Mouse (Mus musculus) neural tube, embryonic 11.5 days (tissue): ENCODE measurements around the gene Tmem184b. TPM values are rescaled to one million over a fixed set of nuclear protein-coding genes. Genes with fewer than 3 reads are reported as not detected.
A peak's percentile ranks its signal among the peaks of the same experiment; 100 is the strongest.

Experiments used
- ATAC-seq: fragments of 200-750 bp; cut with Nextera tagmentation; 2 replicates; pipeline ENCODE4 v1.8.0; 2017; ENCODE audit warnings: moderate number of reproducible peaks, mild to moderate bottlenecking, moderate TSS enrichment, moderate library complexity; ENCODE audit not compliant: insufficient read depth, low FRiP score, low TSS enrichment
- DNase-seq: peaks from one replicate; pipeline ENCODE4 v3.0.0-alpha.2; 2015; ENCODE audit warnings: low spot score
- H3K27ac ChIP-seq: fragments of 300-500 bp; sonication (generic); 2 replicates; pipeline ENCODE4 v1.5.1; 2014; ENCODE audit warnings: low read depth, mild to moderate bottlenecking, low read length
- H3K27me3 ChIP-seq: fragments of 300-500 bp; sonication (generic); 2 replicates; pipeline ENCODE4 v1.6.1; 2014; ENCODE audit warnings: mild to moderate bottlenecking, low read length, mixed read lengths; ENCODE audit not compliant: control insufficient read depth, insufficient read depth
- H3K36me3 ChIP-seq: fragments of 300-500 bp; sonication (generic); 2 replicates; pipeline ENCODE4 v1.6.1; 2014; ENCODE audit warnings: mild to moderate bottlenecking, low read length, moderate library complexity, mixed read lengths; ENCODE audit not compliant: control insufficient read depth, insufficient read depth
- H3K4me1 ChIP-seq: fragments of 300-500 bp; sonication (generic); 2 replicates; pipeline ENCODE4 v1.6.1; 2014; ENCODE audit warnings: low read length, mixed read lengths; ENCODE audit not compliant: control insufficient read depth, insufficient read depth
- H3K4me2 ChIP-seq: fragments of 300-500 bp; sonication (generic); 2 replicates; pipeline ENCODE4 v1.6.1; 2014; ENCODE audit warnings: low read depth, mild to moderate bottlenecking, moderate library complexity
- H3K4me3 ChIP-seq: fragments of 300-500 bp; sonication (generic); 2 replicates; pipeline ENCODE4 v1.5.1; 2014; ENCODE audit warnings: low read depth, low read length
- H3K9ac ChIP-seq: fragments of 300-500 bp; sonication (generic); 2 replicates; pipeline ENCODE4 v1.6.1; 2014; ENCODE audit warnings: mild to moderate bottlenecking, low read length
- H3K9me3 ChIP-seq: fragments of 300-500 bp; sonication (generic); 2 replicates; pipeline ENCODE4 v1.6.1; 2016; ENCODE audit warnings: low read length; ENCODE audit not compliant: control insufficient read depth
- WGBS: fragments of 180-500 bp; shearing (Covaris S2); extraction: QIAGEN DNeasy Blood & Tissue Kit; methylation state at CpG from one replicate; pipeline ENCODE4 v1.1.7; 2014; 5-methylcytosine and 5-hydroxymethylcytosine counted together
- polyA plus RNA-seq: library from polyadenylated mRNA; unstranded; fragments of >200 nt; fragmentation: Nextera tagmentation; extraction: Ambion mirVana; gene quantifications from 2 replicates; pipeline ENCODE4 v1.2.1, GENCODE M21; 2014

The Tmem184b gene
- polyA plus RNA-seq, 1 experiment from 2014 or later = 52.9 TPM

DNA sequence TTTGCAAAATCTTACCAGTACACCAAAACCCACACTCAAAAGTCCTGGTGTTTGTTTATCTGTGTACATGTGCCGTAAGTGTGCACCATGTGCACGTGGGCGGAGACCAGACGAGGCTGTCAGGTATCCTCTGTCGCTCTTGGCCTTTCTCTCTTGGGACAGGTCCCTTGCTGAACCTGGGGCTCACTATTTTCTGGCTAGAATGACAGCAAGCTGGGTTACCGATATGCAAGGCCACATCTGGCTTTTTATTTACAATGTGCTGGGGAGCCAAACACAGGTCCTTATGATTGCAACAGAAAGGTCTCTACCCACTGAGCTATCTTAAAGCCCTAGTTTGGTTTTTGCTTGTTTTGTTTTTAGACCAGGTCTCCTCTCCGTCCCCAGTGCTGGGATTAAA, 15.8 kb downstream of the Tmem184b start:
- Histone ChIP-seq H3K9me3 (no peaks in the 10 kb centered on the region), H3K27me3 (no peaks in the 10 kb centered on the region), H3K4me3 (no peak overlapping the region), H3K27ac (no peak overlapping the region), H3K36me3 (no peaks in the 10 kb centered on the region; the same call in 1 of the 2 replicates), H3K9ac (no peak overlapping the region), H3K4me2 (no peak overlapping the region), H3K4me1 (peaks cover 3% of the 10 kb centered on the region; the same call in 1 of the 2 replicates)
- DNase-seq (no peak), ATAC-seq (no peak)
- WGBS = 87% methylated on average over 7 of the region's 7 CpGs

- Histone ChIP-seq H3K27me3 (no peaks in the 10 kb centered on the region), H3K9me3 (no peaks in the 10 kb centered on the region), H3K4me3 (no peak overlapping the region), H3K4me1 (peaks cover 3% of the 10 kb centered on the region; the same call in 1 of the 2 replicates), H3K36me3 (no peaks in the 10 kb centered on the region; the same call in 1 of the 2 replicates), H3K9ac (no peak overlapping the region), H3K4me2 (no peak overlapping the region), H3K27ac (no peak overlapping the region)
- ATAC-seq (no peak), DNase-seq (no peak)
- WGBS = 77% methylated on average over 6 of the region's 6 CpGs
Measured at GRCm38 (mm10) chr15:79387081-79387480, 16.3 kb downstream of the Tmem184b start.

GRCm38 (mm10) chr15:79381644-79382043, 21.7 kb downstream of the Tmem184b start:
- Histone ChIP-seq H3K36me3 (no peaks in the 10 kb centered on the region; the same call in none of the 2 replicates), H3K4me2 (no peak overlapping the region), H3K27me3 (no peaks in the 10 kb centered on the region), H3K27ac (no peak overlapping the region), H3K9me3 (no peaks in the 10 kb centered on the region), H3K4me1 (no peaks in the 10 kb centered on the region), H3K4me3 (no peak overlapping the region), H3K9ac (no peak overlapping the region)
- 84% methylated on average over 9 of the region's 9 CpGs for WGBS
- no peak for DNase-seq
- no peak for ATAC-seq

DNA sequence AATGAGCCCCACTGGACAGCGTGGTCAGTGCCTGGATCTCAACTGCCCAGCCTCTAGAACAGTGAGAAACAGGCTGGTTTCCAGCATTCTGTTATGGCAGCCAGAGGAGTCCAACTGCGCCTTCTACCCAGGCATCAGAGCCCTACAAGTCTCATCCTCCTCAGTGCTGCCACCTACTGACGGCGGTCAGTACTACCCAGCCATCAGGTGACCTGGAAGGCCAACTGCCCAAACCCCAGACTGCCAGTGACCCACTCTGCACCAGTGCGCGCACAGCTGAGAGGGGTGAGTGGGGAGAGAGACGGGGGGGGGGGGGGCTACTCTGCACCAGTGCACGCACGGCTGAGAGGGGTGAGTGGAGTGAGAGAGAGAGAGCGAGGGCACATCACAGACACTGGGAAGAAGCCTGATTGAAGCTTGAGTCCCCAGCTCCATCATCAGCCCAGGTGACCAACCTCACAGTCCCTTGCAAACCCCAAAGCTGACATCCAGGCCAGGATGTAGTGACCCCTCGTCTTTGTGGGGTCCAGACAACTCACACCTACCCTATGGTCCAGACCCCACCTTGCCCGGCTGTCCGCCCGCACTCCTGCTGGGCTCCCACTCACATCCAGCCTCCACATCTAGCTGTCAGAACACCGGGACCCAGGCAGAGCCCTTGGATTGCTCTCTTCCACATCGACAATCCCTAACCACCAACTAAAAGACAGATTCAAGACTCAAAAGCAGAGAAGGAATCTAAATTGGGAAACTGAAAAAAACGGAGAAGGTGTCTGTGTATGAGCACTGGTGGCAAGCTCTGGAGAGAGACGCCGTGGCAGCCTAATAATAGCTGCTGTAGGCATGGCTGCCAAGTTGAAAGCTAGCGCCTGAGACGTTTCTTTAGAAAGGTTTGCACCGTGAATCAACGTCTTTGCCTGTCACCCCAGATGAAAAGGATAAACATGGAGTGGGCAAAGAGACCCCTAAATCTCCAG, 22.6 kb downstream of the Tmem184b start:
- Histone ChIP-seq H3K4me1 (no peaks in the 10 kb centered on the region), H3K4me2 (no peak overlapping the region), H3K9me3 (no peaks in the 10 kb centered on the region), H3K27me3 (no peaks in the 10 kb centered on the region), H3K9ac (no peak overlapping the region), H3K27ac (no peak overlapping the region), H3K36me3 (peaks cover 2% of the 10 kb centered on the region), H3K4me3 (no peak overlapping the region)
- 63% methylated on average over 20 of the region's 23 CpGs for WGBS
- peak; percentile 83 for DNase-seq
- ATAC-seq = no peak

DNA sequence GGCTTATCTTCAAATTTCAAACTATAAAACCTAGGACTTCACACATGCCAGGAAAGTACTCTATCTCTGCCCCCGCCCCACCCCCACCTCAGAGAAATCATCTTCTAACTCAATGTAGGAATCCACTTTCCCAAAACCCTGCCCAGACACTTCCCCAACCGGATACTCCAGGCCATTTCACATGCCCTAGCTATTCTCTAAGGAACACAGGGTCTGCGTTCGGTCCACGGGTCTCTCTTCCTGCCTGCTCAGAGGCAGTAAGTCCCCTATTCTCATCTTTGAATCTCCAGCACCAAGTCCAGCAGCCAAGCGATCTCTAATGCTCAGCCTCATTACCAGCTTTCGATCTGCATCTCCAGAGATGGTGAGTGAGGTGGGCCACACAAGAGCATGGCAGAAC, 23.7 kb downstream of the Tmem184b start:
- no peak for ATAC-seq

DNA sequence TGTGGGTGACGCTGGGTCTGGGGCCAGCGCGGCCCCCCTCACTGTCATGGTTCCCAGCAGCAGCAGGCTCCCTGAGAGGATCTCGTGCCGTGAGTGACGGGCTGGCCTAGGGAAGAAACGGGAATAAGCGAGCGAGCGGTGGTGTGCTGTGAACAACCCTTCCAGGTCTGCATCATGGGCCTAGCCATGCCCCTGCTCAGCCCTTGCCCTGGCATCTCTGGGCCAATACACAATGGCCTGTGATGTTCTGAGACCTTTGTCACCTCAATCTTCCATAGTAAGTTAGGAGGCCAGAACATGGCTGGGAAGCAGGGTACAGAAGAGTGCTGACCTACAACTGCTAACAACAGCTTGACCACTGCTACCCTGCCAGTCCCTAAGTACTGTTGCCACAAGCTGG, 24.8 kb downstream of the Tmem184b start:
- ATAC-seq (no peak), DNase-seq (no peak)
- H3K36me3 ChIP-seq = peaks cover 4% of the 10 kb centered on the region
- no peaks in the 10 kb centered on the region for H3K27me3 ChIP-seq
- H3K4me3 ChIP-seq = no peak overlapping the region
- no peak overlapping the region for H3K9ac ChIP-seq
- 98% methylated on average over 10 of the region's 10 CpGs for WGBS
- no peak overlapping the region for H3K27ac ChIP-seq
- no peak overlapping the region for H3K4me2 ChIP-seq
- H3K4me1 ChIP-seq = no peaks in the 10 kb centered on the region
- no peaks in the 10 kb centered on the region for H3K9me3 ChIP-seq

More for the DNA sequence above, 23.7 kb downstream of the Tmem184b start:
- H3K9ac ChIP-seq = no peak overlapping the region
- no peak overlapping the region for H3K4me3 ChIP-seq
- no peak for DNase-seq
- WGBS = 88% methylated on average over 7 of the region's 7 CpGs
- H3K27me3 ChIP-seq = no peaks in the 10 kb centered on the region
- no peaks in the 10 kb centered on the region for H3K9me3 ChIP-seq
- H3K4me1 ChIP-seq = no peaks in the 10 kb centered on the region
- H3K36me3 ChIP-seq = peaks cover 2% of the 10 kb centered on the region
- H3K27ac ChIP-seq = no peak overlapping the region
- no peak overlapping the region for H3K4me2 ChIP-seq

GRCm38 (mm10) chr15:79377681-79378080, 25.7 kb downstream of the Tmem184b start:
- DNase-seq = no peak
- no peaks in the 10 kb centered on the region for H3K4me1 ChIP-seq
- peaks cover 4% of the 10 kb centered on the region; the same call in 1 of the 2 replicates for H3K36me3 ChIP-seq
- no peaks in the 10 kb centered on the region for H3K27me3 ChIP-seq
- H3K9ac ChIP-seq = no peak overlapping the region
- H3K27ac ChIP-seq = no peak overlapping the region
- 95% methylated on average over 6 of the region's 6 CpGs for WGBS
- H3K4me3 ChIP-seq = no peak overlapping the region
- H3K4me2 ChIP-seq = no peak overlapping the region
- H3K9me3 ChIP-seq = no peaks in the 10 kb centered on the region
- no peak for ATAC-seq

DNA sequence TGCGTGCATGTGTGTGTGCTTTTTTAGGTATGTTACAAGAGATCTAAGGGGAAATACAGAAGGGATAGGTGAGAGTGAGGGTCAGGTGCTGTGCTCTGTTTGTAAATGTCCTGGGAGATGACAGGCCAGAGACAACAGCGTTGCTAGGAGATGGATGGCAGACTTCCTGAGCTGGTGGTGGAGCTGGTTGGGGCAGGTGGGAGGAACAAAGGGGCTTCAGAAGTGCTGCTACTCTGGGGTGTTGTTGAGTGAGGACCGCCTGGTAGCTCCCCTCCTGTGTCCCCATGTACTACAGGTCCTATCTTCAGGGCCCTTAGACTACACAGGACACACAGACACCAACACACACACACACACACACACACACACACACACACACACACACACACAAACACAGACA, 28.6 kb downstream of the Tmem184b start:
- Histone ChIP-seq H3K9me3 (no peaks in the 10 kb centered on the region), H3K9ac (no peak overlapping the region), H3K4me2 (no peak overlapping the region), H3K27ac (no peak overlapping the region), H3K4me3 (no peak overlapping the region), H3K36me3 (peaks cover 6% of the 10 kb centered on the region; the same call in 1 of the 2 replicates), H3K4me1 (no peaks in the 10 kb centered on the region), H3K27me3 (no peaks in the 10 kb centered on the region)
- WGBS = 35% methylated on average over 3 of the region's 3 CpGs
- ATAC-seq = no peak
- DNase-seq = no peak
